Mouse (Mus musculus) NIH3T3 (cell line): Measurements from ENCODE around the gene Raet1d.
"Not testable (repeated sequence)": the region's sequence is repeated elsewhere in the genome, so short reads cannot be mapped to it uniquely, and the experiment has no call there.

Experiments
- DNase-seq: peaks from one replicate; pipeline ENCODE4 v3.0.0-alpha.2; 2012; ENCODE audit warnings: low read depth

Raet1d gene

DNA sequence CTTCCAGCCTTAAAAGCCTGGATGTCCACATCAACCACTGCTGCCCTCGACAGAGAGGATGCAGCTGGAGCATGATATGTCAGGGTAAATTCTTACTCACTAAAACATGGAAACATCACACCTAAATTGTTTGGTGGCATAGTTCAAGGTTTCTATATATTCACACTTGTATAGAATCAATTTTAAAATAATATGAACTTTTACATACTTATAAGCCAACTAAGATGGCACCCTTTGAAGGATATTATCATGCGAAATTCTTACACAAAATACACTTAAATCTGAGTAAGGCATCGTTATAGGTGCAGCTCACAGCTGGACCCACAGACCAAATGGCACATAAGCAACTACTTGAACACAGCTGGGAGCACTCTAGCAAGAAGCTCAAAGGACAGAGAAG lies at the start of gene Raet1d:
Raet1d (plus strand) TSS at position 301 of the 400 bp plus-strand sequence.
- not testable (repeated sequence) for DNase-seq

DNA sequence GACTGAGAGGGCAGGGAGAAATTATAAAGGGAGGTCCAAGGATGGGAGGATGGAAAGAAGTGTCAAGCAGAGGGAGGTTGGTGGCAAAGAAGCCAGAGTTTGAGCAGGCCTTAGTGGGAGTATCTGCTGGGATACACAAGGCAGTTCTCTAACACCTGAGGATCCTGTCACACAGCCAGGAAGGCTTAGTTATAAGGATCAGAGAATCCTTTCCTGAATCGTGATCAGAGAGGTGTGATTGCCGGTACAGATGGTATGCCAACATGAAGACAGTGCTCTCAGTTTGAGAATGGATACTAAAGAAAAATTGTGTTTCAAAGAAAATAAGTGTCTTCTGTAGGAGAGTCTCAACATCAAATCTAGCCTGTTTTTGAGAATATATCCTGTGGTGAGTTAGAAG lies 37.5 kb upstream of the Raet1d start:
- DNase-seq = no peak

DNA sequence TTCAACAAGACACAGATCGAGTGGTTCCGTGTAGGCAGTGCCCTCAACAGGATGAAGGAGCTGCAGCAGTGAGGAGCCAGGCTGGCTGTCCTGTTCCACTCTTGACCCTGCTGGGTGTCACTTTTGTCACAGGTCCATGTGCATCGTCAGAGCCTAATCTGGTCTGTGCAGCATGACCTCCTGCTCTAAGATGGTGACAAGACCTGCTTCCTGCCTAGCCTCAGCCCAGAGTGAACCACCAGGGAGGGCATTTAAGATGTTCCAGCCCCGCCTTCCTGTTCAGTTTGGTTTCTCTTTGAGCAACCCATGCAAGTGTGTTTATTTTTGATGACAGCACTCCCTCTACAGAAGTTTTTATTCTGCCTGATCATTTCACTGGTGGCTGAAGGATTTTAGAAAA lies 14.6 kb upstream of the Raet1d start:
- not testable (repeated sequence) for DNase-seq

DNA sequence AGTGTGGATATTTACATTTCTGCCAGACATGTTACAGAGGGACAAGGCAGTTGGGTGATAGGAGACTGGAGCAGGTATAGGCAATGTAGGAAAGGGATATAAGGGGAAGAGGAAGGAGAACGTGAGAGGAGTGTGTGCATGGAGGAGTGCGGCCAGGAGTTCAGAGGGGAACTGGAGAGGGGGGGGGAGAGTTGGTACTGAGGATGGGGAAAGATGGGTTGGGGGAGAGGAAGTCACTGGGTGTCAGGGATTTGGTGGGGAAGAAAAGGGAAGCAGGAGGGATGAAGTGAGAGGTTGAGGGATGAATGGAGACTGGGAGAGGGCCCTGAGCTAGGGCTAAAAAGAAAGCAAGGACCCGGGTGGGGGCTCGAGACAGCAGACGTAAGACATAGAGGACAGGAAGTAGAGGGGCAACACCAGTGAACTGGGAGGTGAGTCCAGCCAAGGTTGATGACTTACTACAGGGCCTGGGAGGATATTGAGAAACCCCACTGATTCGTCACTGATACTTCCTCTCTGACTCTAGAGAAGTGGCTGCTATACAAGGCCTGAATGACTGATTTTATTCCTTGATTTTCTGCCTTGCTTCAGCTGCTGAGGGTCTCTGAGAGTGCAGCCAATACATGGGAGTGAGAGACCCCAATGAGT lies 6.7 kb upstream of the Raet1d start:
- not testable (repeated sequence) for DNase-seq

DNA sequence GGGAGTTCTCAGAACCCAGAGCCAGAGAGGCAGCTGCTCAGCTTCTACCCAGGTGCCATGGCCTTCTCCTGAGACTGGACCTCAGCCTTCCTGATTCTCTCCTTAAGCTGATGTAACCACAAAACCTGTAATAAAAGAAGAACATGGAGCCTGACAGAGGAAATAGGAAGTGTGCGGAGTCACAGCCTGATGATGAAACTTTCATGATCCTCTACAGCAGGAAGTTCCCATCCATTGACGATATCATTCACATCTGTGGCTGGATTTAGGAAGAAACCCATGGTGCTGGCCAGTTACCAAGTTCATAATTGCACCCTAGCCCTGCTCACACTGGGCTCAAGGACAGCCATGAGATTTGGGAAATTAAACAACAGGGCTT lies 6.2 kb upstream of the Raet1d start:
- DNase-seq = not testable (repeated sequence)

DNA sequence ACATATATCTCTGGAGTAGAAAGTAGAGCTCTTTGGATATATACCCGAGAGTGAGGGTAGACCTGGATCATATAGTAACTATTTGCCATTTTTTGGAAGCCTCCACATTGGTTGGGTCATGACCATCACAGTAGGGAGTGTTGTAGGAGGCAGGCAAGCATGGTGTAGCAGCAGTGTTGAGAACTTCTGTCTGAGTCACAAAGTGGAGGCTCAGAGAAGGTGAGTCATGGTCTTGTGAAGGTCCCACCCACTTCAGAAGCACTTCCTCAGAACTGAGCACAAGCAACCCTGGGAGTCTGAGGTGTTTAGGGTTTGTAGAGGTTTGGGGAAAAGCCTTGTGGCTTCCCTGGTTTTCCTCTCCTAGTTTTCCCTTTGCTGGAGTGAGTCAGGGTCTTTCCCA lies 3.0 kb upstream of the Raet1d start:
- DNase-seq = not testable (repeated sequence)

DNA sequence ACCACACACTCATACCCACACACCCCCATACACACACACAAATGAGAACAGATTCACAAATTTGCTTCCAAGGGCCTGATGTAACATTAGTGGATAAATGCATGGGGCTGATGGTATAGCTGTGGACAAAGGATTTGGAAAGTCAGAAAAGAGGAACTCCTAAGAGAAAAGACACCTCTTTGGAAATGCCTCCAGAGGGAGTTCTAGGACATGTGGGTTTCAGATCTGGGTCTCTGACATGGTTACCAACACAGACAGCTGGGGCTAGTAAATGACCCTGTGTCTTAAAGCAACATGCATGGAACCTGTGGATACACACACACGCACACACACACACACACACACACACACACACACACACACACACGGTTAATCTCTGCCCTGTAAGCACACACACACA lies 605 bp downstream of the Raet1d start:
- DNase-seq = not testable (repeated sequence)

DNA sequence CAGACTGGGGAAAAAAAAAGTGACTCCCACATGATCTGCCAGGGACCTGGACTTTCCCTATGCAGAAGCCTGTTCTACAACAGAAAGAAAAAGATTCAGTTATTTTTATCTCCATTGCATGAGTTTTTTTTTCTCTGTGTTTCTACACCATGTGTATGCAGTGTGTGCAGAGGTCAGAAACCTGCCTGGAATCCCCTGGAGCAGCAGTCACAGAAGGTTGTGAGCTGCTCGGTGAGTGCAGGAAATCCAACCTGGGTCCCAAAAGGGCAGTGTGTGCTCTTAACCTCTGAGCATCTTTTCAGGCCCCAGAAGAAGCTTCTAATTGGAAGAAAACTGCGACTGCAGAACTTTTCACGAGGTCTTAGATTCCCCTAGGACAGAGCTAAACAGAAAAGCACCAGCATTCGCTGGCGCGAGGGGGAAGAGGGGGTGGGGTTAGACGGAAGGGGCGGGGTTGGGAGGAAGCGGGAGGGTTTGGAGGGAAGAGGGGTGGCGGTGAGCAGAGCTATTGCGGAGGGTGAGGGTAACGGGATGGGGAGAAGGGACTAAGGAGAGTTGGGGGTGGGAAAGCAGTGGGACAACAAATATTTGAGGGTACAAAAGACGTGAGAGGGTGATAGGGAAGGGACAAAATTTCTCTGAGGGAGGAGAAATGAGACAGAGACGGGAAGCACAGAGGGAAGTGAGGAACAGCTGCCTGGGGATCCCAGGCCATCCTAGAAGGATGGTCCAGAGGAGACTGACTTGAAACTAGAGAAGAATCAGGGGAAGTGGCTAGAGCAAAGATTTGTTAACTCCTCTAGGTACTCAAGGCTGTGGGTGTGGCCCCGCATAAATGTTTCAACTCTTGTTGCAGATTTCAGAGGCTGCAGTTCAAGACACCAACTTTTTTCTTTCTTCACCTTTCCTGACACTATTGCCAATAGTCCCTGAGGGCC lies 1.3 kb downstream of the Raet1d start:
- peak; percentile 52 for DNase-seq

DNA sequence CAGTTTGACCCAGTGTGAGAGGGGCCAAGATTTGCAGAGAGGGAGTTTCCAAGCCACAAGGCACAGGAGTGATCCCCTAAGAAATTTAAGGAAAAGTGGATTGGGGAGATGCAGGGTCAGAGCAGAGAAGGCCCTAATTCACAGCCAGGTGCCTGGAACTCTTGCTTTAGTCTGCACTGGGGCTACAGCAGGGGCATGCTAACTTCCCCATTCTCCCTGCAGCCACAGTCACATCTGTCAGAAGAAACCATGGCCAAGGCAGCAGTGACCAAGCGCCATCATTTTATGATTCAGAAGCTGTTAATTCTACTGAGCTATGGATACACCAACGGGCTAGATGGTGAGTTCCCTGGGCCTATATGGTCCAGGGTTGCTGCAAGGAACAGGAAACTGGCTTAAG lies 2.1 kb downstream of the Raet1d start:
- not testable (repeated sequence) for DNase-seq

DNA sequence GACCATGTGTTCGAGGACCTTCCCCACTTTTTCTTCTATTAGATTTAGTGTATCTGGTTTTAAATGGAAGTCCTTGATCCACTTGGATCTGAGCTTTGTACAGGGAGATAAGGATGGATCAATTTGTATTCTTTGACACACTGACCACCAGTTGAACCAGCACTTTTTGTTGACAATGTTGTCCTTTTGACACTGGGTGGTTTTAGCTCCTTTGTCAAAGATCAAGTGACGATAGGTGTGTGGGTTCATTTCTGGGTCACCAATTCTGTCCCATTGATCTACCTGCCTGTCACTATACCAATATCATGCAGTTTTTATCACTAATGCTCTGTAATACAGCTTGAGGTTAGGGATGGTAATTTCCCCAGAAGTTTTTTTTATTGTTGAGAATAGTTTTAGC lies 4.6 kb downstream of the Raet1d start:
- not testable (repeated sequence) for DNase-seq

DNA sequence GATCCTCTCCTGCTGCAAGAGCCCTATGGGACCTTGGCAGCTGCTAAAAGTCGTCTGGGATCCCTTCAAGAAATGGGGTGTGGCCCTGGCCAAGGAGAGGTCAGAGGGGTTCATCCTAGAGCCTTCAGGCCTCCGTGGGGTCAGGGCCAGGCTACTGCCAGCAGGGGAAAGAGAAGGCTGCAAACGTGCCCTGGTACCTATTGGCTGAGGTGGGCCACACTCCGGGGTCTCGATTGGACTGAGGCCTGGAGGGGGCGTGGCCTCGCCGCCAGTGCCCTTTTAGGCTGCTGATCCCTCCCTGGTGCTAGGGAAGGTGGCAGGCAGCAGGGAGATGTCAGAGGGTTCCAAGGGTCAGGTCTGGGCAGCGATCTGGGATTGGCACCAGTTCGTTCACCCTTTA lies 20.9 kb downstream of the Raet1d start:
- DNase-seq = not testable (repeated sequence)

DNA sequence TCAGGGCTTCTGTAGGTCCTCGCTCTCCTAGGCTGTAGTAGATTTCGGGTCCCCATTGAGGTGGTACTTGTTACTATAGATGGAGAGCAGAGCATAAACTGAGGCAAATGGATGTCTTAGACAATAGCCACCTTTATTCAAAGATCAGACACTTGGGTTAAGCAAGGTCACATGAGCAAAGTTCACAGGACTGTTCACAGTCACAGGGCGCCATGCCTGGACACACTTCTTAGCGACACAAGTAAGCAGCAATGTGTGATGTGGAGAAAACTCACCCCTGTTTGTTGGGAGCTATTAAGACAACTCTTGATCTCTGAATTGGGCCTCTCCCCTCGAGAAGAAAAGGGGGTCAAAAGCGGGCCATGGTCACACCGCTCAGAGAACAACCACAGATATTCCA lies 29.8 kb downstream of the Raet1d start:
- DNase-seq = not testable (repeated sequence)

DNA sequence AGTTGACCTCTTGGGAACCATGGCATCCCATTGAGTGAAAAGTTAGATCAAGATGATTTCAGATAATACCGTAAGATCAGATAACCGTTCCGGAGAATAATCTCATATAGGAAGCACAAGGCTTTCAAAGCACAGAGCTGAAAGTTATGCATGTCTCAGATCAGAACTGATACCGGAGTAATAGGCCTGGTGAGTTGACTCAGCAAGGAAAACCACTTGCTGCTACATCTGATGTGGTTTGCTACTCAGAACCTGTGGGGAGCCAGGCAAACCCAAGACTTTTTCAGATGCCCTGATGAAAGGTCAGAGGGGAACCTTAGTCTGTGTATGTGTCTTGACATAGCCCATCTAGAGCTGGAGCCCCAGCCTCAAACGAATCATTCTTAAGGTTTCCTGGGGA lies 31.3 kb downstream of the Raet1d start:
- not testable (repeated sequence) for DNase-seq

DNA sequence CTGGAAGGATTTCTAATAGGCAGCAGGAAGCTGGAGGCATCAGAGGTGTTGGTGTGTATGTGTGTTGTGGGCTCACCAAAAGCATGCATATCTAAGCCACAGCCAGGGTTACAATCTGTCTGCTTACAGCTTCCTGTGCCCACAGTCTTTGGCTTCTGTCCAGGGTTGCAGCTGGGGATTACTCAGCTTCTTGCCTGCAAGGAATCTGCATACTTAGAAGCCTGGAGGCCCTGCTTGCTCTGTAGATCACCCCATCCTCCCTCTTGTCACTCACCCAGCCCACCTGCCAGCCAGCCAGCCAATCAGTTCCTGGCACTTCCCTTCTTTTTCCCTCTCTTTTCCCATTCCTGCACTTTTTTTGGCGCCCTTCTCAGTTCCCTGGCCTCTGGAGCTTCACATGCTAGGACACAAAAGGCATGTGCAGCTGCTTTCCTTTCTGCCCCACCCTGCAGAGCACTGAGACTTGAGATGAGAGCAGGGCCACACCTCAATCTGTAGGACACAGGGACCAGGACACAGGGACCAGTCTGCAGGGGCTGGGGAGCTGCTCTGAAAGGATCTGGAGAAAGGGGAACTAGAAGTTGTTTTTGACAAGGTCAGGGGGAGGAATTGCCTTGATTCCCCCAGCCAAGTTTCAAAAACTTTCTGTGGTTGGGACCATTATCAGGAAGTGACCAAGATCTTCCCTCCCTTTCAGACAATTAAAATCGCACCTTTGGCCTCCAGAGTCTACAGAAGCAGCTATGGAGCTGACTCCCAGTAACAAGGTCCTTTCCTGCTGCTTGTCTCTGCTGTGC lies 32.9 kb downstream of the Raet1d start:
- not testable (repeated sequence) for DNase-seq

DNA sequence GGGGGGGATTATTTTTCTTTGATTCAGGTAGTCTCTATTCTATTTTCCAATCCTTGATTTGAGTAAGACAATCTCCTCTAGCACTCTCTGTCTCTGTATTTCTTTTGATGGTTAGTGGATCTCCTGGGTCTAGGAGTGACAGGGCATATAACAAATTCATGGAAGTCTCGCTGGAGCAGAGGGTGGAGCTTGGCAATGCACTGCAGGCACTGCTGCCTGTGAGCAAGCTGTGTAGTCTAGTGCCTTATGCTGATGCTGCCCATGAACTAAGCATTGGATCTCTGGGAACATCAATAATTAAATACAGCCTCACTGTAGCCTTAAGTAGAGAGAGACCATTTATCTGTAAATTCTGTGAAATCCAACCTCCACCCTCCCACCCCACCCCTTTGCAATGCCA lies 36.3 kb downstream of the Raet1d start:
- DNase-seq = not testable (repeated sequence)

DNA sequence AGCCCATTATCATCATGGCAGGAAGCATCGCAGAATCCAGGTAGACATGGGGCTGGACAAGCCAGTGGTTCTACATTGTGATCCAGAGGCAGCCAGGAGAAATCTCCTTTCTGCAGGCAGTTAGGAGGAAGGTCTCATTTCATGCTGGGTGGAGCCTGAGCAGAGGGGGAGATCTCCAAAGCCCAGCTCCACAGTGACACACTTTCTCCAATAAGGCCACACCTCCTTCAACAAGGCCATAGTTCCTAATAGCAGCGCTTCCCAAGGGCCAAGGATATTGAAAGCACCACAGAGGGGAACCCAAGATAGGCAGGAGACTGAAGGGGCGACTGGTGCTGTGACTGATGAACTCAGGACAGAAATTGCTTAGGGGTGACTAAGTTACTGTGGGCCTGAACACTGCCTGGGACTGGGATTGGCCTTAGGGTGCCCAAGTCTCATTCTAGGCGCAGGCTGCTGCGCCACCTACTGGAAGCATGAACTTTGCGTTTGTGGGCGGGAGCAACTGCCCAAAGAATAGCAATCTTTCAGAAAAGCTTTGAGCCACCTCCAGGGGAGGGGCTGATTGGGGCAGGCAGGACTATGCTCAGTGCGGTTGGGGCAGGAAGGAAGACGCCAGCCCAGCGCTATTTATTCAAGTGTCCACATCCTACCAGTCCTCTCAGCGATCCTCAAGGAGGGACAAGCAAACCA lies 42.0 kb downstream of the Raet1d start:
- DNase-seq = not testable (repeated sequence)

DNA sequence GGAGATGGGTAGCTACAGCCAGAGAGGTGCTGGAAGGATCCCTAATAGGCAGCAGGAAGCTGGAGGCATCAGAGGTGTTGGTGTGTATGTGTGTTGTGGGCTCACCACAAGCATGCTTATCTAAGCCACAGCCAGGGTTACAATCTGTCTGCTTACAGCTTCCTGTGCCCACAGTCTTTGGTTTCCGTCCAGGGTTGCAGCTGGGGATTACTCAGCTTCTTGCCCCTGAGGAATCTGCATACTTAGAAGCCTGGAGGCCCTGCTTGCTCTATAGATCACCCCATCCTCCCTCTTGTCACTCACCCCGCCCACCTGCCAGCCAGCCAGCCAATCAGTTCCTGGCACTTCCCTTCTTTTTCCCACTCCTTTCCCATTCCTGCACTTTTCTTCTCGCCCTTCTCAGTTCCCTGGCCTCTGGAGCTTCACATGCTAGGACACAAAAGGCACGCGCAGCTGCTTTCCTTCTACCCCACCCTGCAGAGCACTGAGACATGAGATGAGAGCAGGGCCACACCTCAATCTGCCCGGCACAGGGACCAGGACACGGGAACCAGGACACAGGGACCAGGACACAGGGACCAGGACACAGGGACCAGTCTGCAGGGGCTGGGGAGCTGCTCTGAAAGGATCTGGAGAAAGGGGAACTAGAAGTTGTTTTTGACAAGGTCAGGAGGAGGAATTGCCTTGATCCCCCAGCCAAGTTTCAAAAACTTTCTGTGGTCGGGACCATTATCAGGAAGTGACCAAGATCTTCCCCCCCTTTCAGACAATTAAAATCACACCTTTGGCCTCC lies 53.5 kb downstream of the Raet1d start:
- not testable (repeated sequence) for DNase-seq
